Mouse (Mus musculus) CD4-positive, CD25-positive, alpha-beta regulatory T cell, adult 4 months (primary cell): Measurements from ENCODE around the gene Mlxip. TPM values are rescaled to one million over a fixed set of nuclear protein-coding genes. Genes with fewer than 3 reads are reported as not detected.

Experiments used
- ATAC-seq: one replicate; pipeline ENCODE4 v1.8.0; 2017
- polyA plus RNA-seq, 2 experiments: library from polyadenylated mRNA; unstranded; fragments of 100-300 nt; shearing (Covaris generic); gene quantifications; one replicate each; pipeline ENCODE4 v1.2.1; 2017

Gene Mlxip
- 10 to 100 TPM; 18.9 to 19.9 TPM for polyA plus RNA-seq

- ATAC-seq = peak; percentile 87
Measured at GRCm38 (mm10) chr5:123394303-123394956, at the start of gene Mlxip. Mlxip (plus strand) TSS chr5:123394798.

GRCm38 (mm10) chr5:123344963-123345852, 49.4 kb upstream of the Mlxip start:
- peak; percentile 28 for ATAC-seq

GRCm38 (mm10) chr5:123345853-123346654, 48.5 kb upstream of the Mlxip start:
- ATAC-seq = no peak

GRCm38 (mm10) chr5:123346701-123347270, 47.8 kb upstream of the Mlxip start:
- ATAC-seq = no peak

GRCm38 (mm10) chr5:123347985-123348384, 46.6 kb upstream of the Mlxip start:
- ATAC-seq = no peak

- no peak for ATAC-seq
Measured at GRCm38 (mm10) chr5:123350386-123350785, 44.2 kb upstream of the Mlxip start.

GRCm38 (mm10) chr5:123355918-123356317, 38.7 kb upstream of the Mlxip start:
- no peak for ATAC-seq

GRCm38 (mm10) chr5:123357253-123357652, 37.3 kb upstream of the Mlxip start:
- ATAC-seq = no peak

GRCm38 (mm10) chr5:123359431-123359830, 35.2 kb upstream of the Mlxip start:
- ATAC-seq = no peak

- no peak for ATAC-seq
Measured at GRCm38 (mm10) chr5:123362911-123363310, 31.7 kb upstream of the Mlxip start.

- ATAC-seq = no peak
Measured at GRCm38 (mm10) chr5:123364302-123364971, 30.2 kb upstream of the Mlxip start.

- ATAC-seq = no peak
Measured at GRCm38 (mm10) chr5:123368869-123369488, 25.6 kb upstream of the Mlxip start.

- ATAC-seq = no peak
Measured at GRCm38 (mm10) chr5:123370049-123370448, 24.5 kb upstream of the Mlxip start.

GRCm38 (mm10) chr5:123375262-123375661, 19.3 kb upstream of the Mlxip start:
- ATAC-seq = no peak

GRCm38 (mm10) chr5:123375793-123376452, 18.7 kb upstream of the Mlxip start:
- ATAC-seq = no peak

GRCm38 (mm10) chr5:123376569-123376968, 18.0 kb upstream of the Mlxip start:
- ATAC-seq = no peak

GRCm38 (mm10) chr5:123377120-123377955, 17.3 kb upstream of the Mlxip start:
- peak; percentile 78 for ATAC-seq

- no peak for ATAC-seq
Measured at GRCm38 (mm10) chr5:123378712-123379111, 15.9 kb upstream of the Mlxip start.

GRCm38 (mm10) chr5:123379504-123379931, 15.1 kb upstream of the Mlxip start:
- ATAC-seq = no peak

- ATAC-seq = no peak
Measured at GRCm38 (mm10) chr5:123381968-123382367, 12.6 kb upstream of the Mlxip start.
